Mouse (Mus musculus) heart, adult 2 months (tissue): ENCODE data around the gene Rragd. TPM values are rescaled to one million over a fixed set of nuclear protein-coding genes. Genes with fewer than 3 reads are reported as not detected.

Experiments used
- DNase-seq, 2 experiments: peaks; one replicate each; pipeline ENCODE4 v3.0.0; 2021
- H3K27ac ChIP-seq: fragments of 200-600 bp; 2 replicates; pipeline ENCODE4 v1.8.1; 2022
- H3K27me3 ChIP-seq: fragments of 200-500 bp; 2 replicates; pipeline ENCODE4 v1.6.1; 2012; ENCODE audit warnings: mild to moderate bottlenecking, low read length, inconsistent platforms, mixed read lengths; ENCODE audit not compliant: control insufficient read depth, insufficient read depth
- H3K36me3 ChIP-seq: fragments of 200-500 bp; 2 replicates; pipeline ENCODE4 v1.6.1; 2012; ENCODE audit warnings: low read length, inconsistent platforms; ENCODE audit not compliant: control insufficient read depth, insufficient read depth
- H3K4me1 ChIP-seq: fragments of 200-500 bp; 2 replicates; pipeline ENCODE4 v1.6.1; 2011; ENCODE audit warnings: low read length; ENCODE audit not compliant: control insufficient read depth, insufficient read depth
- H3K4me3 ChIP-seq: fragments of 200-600 bp; 2 replicates; pipeline ENCODE4 v1.8.1; 2022
- H3K79me2 ChIP-seq: fragments of 200-500 bp; replicated peaks from 2 replicates; pipeline ENCODE4 v1.6.1; 2012; ENCODE audit warnings: mild to moderate bottlenecking, inconsistent platforms, low read length, moderate library complexity, mixed read lengths; ENCODE audit not compliant: control insufficient read depth, insufficient read depth
- H3K9ac ChIP-seq: fragments of 200-500 bp; 2 replicates; pipeline ENCODE4 v1.6.1; 2012; ENCODE audit warnings: low read depth, mild to moderate bottlenecking, control low read depth, inconsistent platforms, low read length, mixed read lengths
- CTCF ChIP-seq: fragments of 200-600 bp; IDR thresholded peaks from 2 replicates; pipeline ENCODE4 v1.8.1; 2022; ENCODE audit warnings: antibody characterized with exemption, mild to moderate bottlenecking, moderate library complexity
- EP300 ChIP-seq: fragments of 200-500 bp; IDR thresholded peaks from 2 replicates; pipeline ENCODE4 v1.6.1; 2011; ENCODE audit warnings: low read depth, low read length, control low read depth; ENCODE audit not compliant: insufficient read depth
- POLR2A ChIP-seq: fragments of 200-500 bp; IDR thresholded peaks from 2 replicates; pipeline ENCODE4 v1.6.1; 2011; ENCODE audit warnings: mild to moderate bottlenecking, low read depth, low read length, control low read depth; ENCODE audit not compliant: insufficient read depth
- WGBS: fragments of 180-500 bp; shearing (Covaris S2); methylation state at CpG from one replicate; pipeline ENCODE4 v1.1.7; 2018; 5-methylcytosine and 5-hydroxymethylcytosine counted together
- intact Hi-C: fragments of 180-260 bp; cut with DNase I; formaldehyde crosslinking; loops from one replicate; pipeline ENCODE4 v1.15.1; 2025
- long read RNA-seq: library from polyadenylated mRNA; stranded (forward); transcript quantifications from one replicate; pipeline ENCODE4 v2.0.0, GENCODE M21; 2021
- polyA plus RNA-seq: library from polyadenylated mRNA; depleted of rRNA; stranded (reverse); fragments of >200 nt; gene quantifications from 2 replicates; pipeline ENCODE4 v1.2.3, GENCODE M21; 2012; rRNA removed
- total RNA-seq, 2 experiments: library from RNA; stranded (reverse); gene quantifications; 2 replicates each; pipeline ENCODE4 v1.2.3; 2021

The Rragd gene
- total RNA-seq (100 to 1,000 TPM in 1 of 2 experiments, 10 to 100 TPM in 1; 81.2 to 101 TPM), polyA plus RNA-seq (30.5 and 57.6 TPM in 2 replicates)
- long read RNA-seq, full-length matches to known transcripts, result 50 of 56 reads
- long read RNA-seq, partial matches to known transcripts, result 1 of 56 reads
- long read RNA-seq, other reads (novel, unspliced or antisense), result 5 of 56 reads

DNA sequence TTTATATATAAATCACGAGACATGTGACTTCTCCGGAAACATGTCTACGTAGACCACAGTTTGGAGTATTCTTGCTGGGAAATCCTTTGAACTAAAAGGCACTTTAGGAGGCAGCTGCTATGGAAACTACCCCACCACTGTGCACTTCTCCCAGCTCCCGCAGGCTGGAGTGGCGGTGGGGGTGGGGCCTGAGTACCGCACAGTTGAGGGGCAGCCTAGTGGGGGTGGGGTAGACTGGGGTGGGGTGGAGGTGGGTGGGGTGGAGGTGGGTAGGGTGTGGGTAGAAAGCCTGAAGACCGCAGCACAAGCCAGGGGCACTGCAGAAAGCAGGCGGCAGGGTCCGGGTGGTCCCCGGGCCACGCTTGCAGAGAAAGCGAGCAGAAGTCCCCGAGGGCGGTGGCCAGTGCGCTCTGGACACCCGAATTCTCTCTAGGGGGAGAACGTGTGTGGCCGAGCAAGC, at the start of gene Rragd:
Gene Rragd, plus strand, starts transcription at position 322 of the 460 bp plus-strand sequence.
- WGBS, result under 1% methylated on average over 18 of the region's 18 CpGs
- no peaks in the 10 kb centered on the region for H3K36me3 ChIP-seq
- no peaks in the 10 kb centered on the region for H3K79me2 ChIP-seq
- intact Hi-C loops, result loop anchor here (5.0 kb wide), 1 partner anchor 35 kb away; no protein-coding TSS in a partner anchor
- DNase-seq, result no peak
- H3K9ac ChIP-seq, result peak within 1 kb of the TSS; percentile 92
- H3K4me1 ChIP-seq, result no peaks in the 10 kb centered on the region
- no peak for TF ChIP-seq EP300
- no peak for TF ChIP-seq POLR2A
- TF ChIP-seq CTCF, result no peak
- H3K4me3 ChIP-seq, result peak within 1 kb of the TSS; percentile 88
- peaks cover 7% of the 10 kb centered on the region for H3K27me3 ChIP-seq
- peak within 1 kb of the TSS; percentile 82 for H3K27ac ChIP-seq

DNA sequence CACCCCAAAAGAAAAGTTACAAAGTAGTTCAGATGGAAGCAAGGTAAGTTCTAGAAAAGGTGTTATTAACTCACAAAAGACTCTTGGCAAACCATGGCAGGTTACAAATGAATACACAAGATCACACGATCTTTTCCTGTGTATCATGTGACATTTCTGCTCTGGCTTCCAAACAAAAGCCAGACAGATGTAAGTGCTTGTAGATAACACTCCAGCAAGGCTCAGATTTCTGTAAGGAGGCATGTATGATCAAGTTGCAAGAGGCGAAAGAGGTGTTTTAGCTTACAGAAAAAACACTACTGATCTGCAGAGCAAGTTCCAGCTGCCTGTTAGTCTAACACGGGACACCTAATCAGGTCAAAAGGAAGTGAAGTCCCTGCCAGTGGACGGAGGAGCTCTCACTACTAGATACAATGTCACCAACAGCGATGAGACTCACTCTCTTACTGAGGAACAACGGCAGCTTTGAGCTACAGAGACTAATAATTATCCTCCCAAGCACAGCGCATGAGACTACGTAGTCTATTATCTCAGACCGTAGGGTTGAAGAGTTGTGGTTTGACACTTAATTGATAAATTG, 46.0 kb upstream of the Rragd start:
- no peaks in the 10 kb centered on the region for H3K27me3 ChIP-seq
- intact Hi-C loops, result no loop called here
- TF ChIP-seq CTCF, result no peak
- TF ChIP-seq POLR2A, result no peak
- TF ChIP-seq EP300, result no peak
- H3K36me3 ChIP-seq, result no peaks in the 10 kb centered on the region
- peaks cover 2% of the 10 kb centered on the region; the same call in 1 of the 2 replicates for H3K4me1 ChIP-seq
- DNase-seq, result no peak
- no peak overlapping the region for H3K27ac ChIP-seq
- no peak overlapping the region for H3K4me3 ChIP-seq
- H3K9ac ChIP-seq, result peak overlapping the region; percentile 42
- H3K79me2 ChIP-seq, result no peaks in the 10 kb centered on the region
- 14% methylated on average over 9 of the region's 9 CpGs for WGBS

GRCm38 (mm10) chr4:32939521-32939920, 43.3 kb upstream of the Rragd start:
- Histone ChIP-seq H3K79me2 (no peaks in the 10 kb centered on the region), H3K27me3 (no peaks in the 10 kb centered on the region), H3K27ac (no peak overlapping the region), H3K4me1 (peaks cover 2% of the 10 kb centered on the region; the same call in 1 of the 2 replicates), H3K4me3 (no peak overlapping the region), H3K9ac (no peak overlapping the region), H3K36me3 (no peaks in the 10 kb centered on the region)
- TF ChIP-seq EP300 (no peak), CTCF (no peak), POLR2A (no peak)
- WGBS, result 69% methylated on average over 4 of the region's 4 CpGs
- DNase-seq, result no peak
- intact Hi-C loops, result no loop called here

- Histone ChIP-seq H3K27ac (no peak overlapping the region), H3K79me2 (no peaks in the 10 kb centered on the region), H3K36me3 (no peaks in the 10 kb centered on the region), H3K4me1 (peaks cover 2% of the 10 kb centered on the region; the same call in 1 of the 2 replicates), H3K4me3 (no peak overlapping the region), H3K9ac (no peak overlapping the region), H3K27me3 (no peaks in the 10 kb centered on the region)
- 66% methylated on average over 5 of the region's 5 CpGs for WGBS
- intact Hi-C loops, result no loop called here
- TF ChIP-seq EP300 (no peak), CTCF (no peak), POLR2A (no peak)
- no peak for DNase-seq
Measured at GRCm38 (mm10) chr4:32939964-32940363, 42.9 kb upstream of the Rragd start.

- Histone ChIP-seq H3K36me3 (no peaks in the 10 kb centered on the region), H3K4me3 (no peak overlapping the region), H3K27me3 (no peaks in the 10 kb centered on the region), H3K79me2 (no peaks in the 10 kb centered on the region), H3K9ac (no peak overlapping the region), H3K27ac (no peak overlapping the region), H3K4me1 (peaks cover 2% of the 10 kb centered on the region; the same call in 1 of the 2 replicates)
- WGBS, result 77% methylated on average over 4 of the region's 4 CpGs
- intact Hi-C loops, result no loop called here
- DNase-seq, result no peak
- TF ChIP-seq EP300 (no peak), CTCF (no peak), POLR2A (no peak)
Measured at GRCm38 (mm10) chr4:32940984-32941383, 41.9 kb upstream of the Rragd start.

DNA sequence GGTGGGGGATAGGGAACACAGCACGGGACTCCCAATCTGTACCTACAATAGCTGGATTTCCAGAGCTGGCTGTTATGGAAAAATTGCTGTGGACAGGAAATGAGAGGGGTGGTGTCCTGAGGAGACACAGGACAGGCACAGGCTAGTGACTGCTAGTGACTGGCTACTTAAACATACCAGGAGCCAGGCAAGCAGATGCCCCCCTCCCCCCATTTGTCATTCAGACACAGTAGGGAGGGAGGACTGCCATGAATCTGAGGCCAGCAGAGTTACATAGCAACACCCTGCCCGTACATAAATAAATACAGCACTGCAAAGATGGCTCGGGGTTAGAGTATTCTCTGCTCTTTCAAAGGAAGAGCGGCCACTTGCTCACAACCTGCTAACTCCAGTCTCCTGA, 35.2 kb upstream of the Rragd start:
- intact Hi-C loops, result no loop called here
- no peaks in the 10 kb centered on the region for H3K27me3 ChIP-seq
- TF ChIP-seq POLR2A, result no peak
- TF ChIP-seq EP300, result no peak
- no peak for TF ChIP-seq CTCF
- H3K4me3 ChIP-seq, result no peak overlapping the region; the same call in 1 of the 2 replicates
- no peaks in the 10 kb centered on the region for H3K79me2 ChIP-seq
- H3K4me1 ChIP-seq, result no peaks in the 10 kb centered on the region
- no peak overlapping the region; the same call in 1 of the 2 replicates for H3K27ac ChIP-seq
- 24% methylated on average over 4 of the region's 4 CpGs for WGBS
- no peaks in the 10 kb centered on the region for H3K36me3 ChIP-seq
- DNase-seq, result peak; percentile 41 to 49
- H3K9ac ChIP-seq, result no peak overlapping the region
